Comparison of ENCODE assay signal across 8 mouse cellular contexts in genomic region chr12:83922724-83923485, GRCm38 (mm10). TPM values are rescaled to one million over a fixed set of nuclear protein-coding genes. Genes with fewer than 3 reads are reported as not detected.
DNase-seq lines count a peak whose midpoint lies in the region; ATAC-seq and TF ChIP-seq lines count a peak whose summit lies in the region.

No protein-coding gene starts in this region.

- no peak for TF ChIP-seq POLR2A in liver, adult 2 months (IDR thresholded peaks at IDR 0.05; ENCODE audit: extremely low read depth, insufficient read depth, low read length)

- DNase-seq in liver, adult 2 months (ENCODE audit: extremely low read depth, low read depth, low spot score) = peak; percentile 96
- no peak for DNase-seq in liver
- no peak for DNase-seq in forebrain, embryonic 14.5 days (ENCODE audit: low spot score)
- no peak for DNase-seq in adrenal gland, adult 2 months

- peak overlapping the region; percentile 80 for H3K9ac ChIP-seq in liver, adult 2 months (ENCODE audit: low read depth, low read length)
- peak overlapping the region; percentile 50 for H3K9ac ChIP-seq in forebrain, embryonic 14.5 days (ENCODE audit: low read length)
- H3K9ac ChIP-seq in limb, embryonic 12.5 days (replicated peaks) = peak overlapping the region; percentile 61
- H3K9ac ChIP-seq in stomach, embryonic 14.5 days (replicated peaks; ENCODE audit: low read depth, low read length) = peak overlapping the region; percentile 47

- peaks cover 26% of the 10 kb centered on the region for H3K4me1 ChIP-seq in liver, adult 2 months (ENCODE audit: control insufficient read depth, insufficient read depth, low read length)
- H3K4me1 ChIP-seq in forebrain, embryonic 14.5 days (ENCODE audit: control insufficient read depth, insufficient read depth, low read length) = peaks cover 5% of the 10 kb centered on the region
- peaks cover 24% of the 10 kb centered on the region for H3K4me1 ChIP-seq in limb, embryonic 12.5 days (replicated peaks)
- 0 out of 2 replicates have a peak, but pooled peaks cover 7% of the 10 kb centered on the region for H3K4me1 ChIP-seq in stomach, embryonic 14.5 days (ENCODE audit: control insufficient read depth, insufficient read depth, low read length)

- no peaks in the 10 kb centered on the region for H3K9me3 ChIP-seq in forebrain, embryonic 14.5 days (replicated peaks; ENCODE audit: control insufficient read depth, low read length)
- H3K9me3 ChIP-seq in limb, embryonic 12.5 days = no peaks in the 10 kb centered on the region
- H3K9me3 ChIP-seq in stomach, embryonic 14.5 days (ENCODE audit: control insufficient read depth, low read depth, low read length) = no peaks in the 10 kb centered on the region

- WGBS in liver, adult 2 months = 11% methylated on average over 8 of the region's 8 CpGs
- 32% methylated on average over 8 of the region's 8 CpGs for WGBS in forebrain, embryonic 14.5 days
- WGBS in limb, embryonic 12.5 days = 34% methylated on average over 8 of the region's 8 CpGs
- WGBS in stomach, embryonic 14.5 days = 21% methylated on average over 8 of the region's 8 CpGs

- H3K36me3 ChIP-seq in liver, adult 2 months (ENCODE audit: control insufficient read depth, insufficient read depth, low read length) = no peaks in the 10 kb centered on the region
- no peaks in the 10 kb centered on the region for H3K36me3 ChIP-seq in forebrain, embryonic 14.5 days (ENCODE audit: control insufficient read depth, insufficient read depth, low read length)
- no peaks in the 10 kb centered on the region for H3K36me3 ChIP-seq in limb, embryonic 12.5 days
- H3K36me3 ChIP-seq in stomach, embryonic 14.5 days (ENCODE audit: control insufficient read depth, insufficient read depth, low read length) = no peaks in the 10 kb centered on the region

- TF ChIP-seq CTCF in liver, adult 2 months (IDR thresholded peaks at IDR 0.05; ENCODE audit: low read depth, low read length) = no peak

- H3K4me3 ChIP-seq in liver, adult 2 months (ENCODE audit: insufficient read depth, low read depth, low read length) = peak overlapping the region; percentile 68; the same call in 1 of the 2 replicates
- peak overlapping the region; percentile 83 for H3K4me3 ChIP-seq in forebrain, embryonic 14.5 days (ENCODE audit: low read depth, low read length)
- H3K4me3 ChIP-seq in limb, embryonic 12.5 days (replicated peaks) = peak overlapping the region; percentile 93
- H3K4me3 ChIP-seq in stomach, embryonic 14.5 days (ENCODE audit: low read depth, low read length) = peak overlapping the region; percentile 98

- no peaks in the 10 kb centered on the region for H3K27me3 ChIP-seq in liver, adult 2 months (ENCODE audit: control insufficient read depth, insufficient read depth, low read length)
- H3K27me3 ChIP-seq in forebrain, embryonic 14.5 days (replicated peaks; ENCODE audit: control insufficient read depth, insufficient read depth, low read length) = no peaks in the 10 kb centered on the region
- no peaks in the 10 kb centered on the region for H3K27me3 ChIP-seq in limb, embryonic 12.5 days
- no peaks in the 10 kb centered on the region for H3K27me3 ChIP-seq in stomach, embryonic 14.5 days (ENCODE audit: control insufficient read depth, insufficient read depth, low read length)

- H3K27ac ChIP-seq in liver, adult 2 months (replicated peaks; ENCODE audit: insufficient read depth, low read depth, low read length) = peak overlapping the region; percentile 74
- H3K27ac ChIP-seq in forebrain, embryonic 14.5 days (ENCODE audit: low read depth, low read length) = no peak overlapping the region
- H3K27ac ChIP-seq in limb, embryonic 12.5 days = peak overlapping the region; percentile 86
- H3K27ac ChIP-seq in stomach, embryonic 14.5 days (ENCODE audit: low read length) = peak overlapping the region; percentile 57

- no peak for ATAC-seq in forebrain, embryonic 14.5 days
- no peak for ATAC-seq in limb, embryonic 12.5 days (ENCODE audit: insufficient number of reproducible peaks, insufficient read depth, low FRiP score, low TSS enrichment, low read depth)
- ATAC-seq in stomach, embryonic 14.5 days (ENCODE audit: insufficient number of reproducible peaks, insufficient read depth, low FRiP score, low read depth) = no peak
- ATAC-seq in frontal cortex, adult (ENCODE audit: low TSS enrichment) = no peak
- ATAC-seq in granulocyte monocyte progenitor cell, adult 5-6 weeks (replicated peaks; ENCODE audit: poor library complexity, severe bottlenecking) = no peak

- peak overlapping the region; percentile 60 for H3K4me2 ChIP-seq in forebrain, embryonic 14.5 days (ENCODE audit: low read length)
- H3K4me2 ChIP-seq in limb, embryonic 12.5 days = peak overlapping the region; percentile 63
- peak overlapping the region; percentile 53 for H3K4me2 ChIP-seq in stomach, embryonic 14.5 days (replicated peaks; ENCODE audit: low read depth, low read length)

- H3K79me2 ChIP-seq in liver, adult 2 months (ENCODE audit: control insufficient read depth, insufficient read depth, low read length) = peaks cover 14% of the 10 kb centered on the region; the same call in 1 of the 2 replicates

RNA-seq across cellular contexts. Expression of gene Numb, which starts 1.2 kb away (rescaled TPM):
- 20.2 and 21.3 TPM in 2 replicates for total RNA-seq in liver, adult 2 months (2014; rRNA removed)
- polyA plus RNA-seq in liver, adult 2 months (2012; rRNA removed) = 38.5 and 46.7 TPM in 2 replicates
- polyA plus RNA-seq in forebrain, embryonic 14.5 days (2014; fragmentation: Nextera tagmentation; extraction: Ambion mirVana) = 12.9 and 16.2 TPM in 2 replicates
- 42.0 and 42.1 TPM in 2 replicates for polyA plus RNA-seq in limb, embryonic 12.5 days (2016; fragmentation: Nextera tagmentation; extraction: Ambion mirVana)
- polyA plus RNA-seq in stomach, embryonic 14.5 days (2014; fragmentation: Nextera tagmentation; extraction: Ambion mirVana) = 34.8 and 36.5 TPM in 2 replicates
- 10 to 100 TPM; 49.9 to 53.8 TPM for total RNA-seq in adrenal gland, adult 2 months (2021)
- 68.9 and 69.9 TPM in 2 replicates for polyA plus RNA-seq in adrenal gland, adult 2 months (2012; rRNA removed)
- 9.3 and 14.2 TPM in 2 replicates for total RNA-seq in granulocyte monocyte progenitor cell, adult 5-6 weeks (2014; fragmentation: Nextera tagmentation)
- 20.4 and 20.8 TPM in 2 replicates for total RNA-seq in granulocyte monocyte progenitor cell, adult 5-6 weeks (2017)

RNA-seq across cellular contexts. Expression of gene Riox1, which starts 27.5 kb away (rescaled TPM):
- 3.7 and 4.0 TPM in 2 replicates for total RNA-seq in liver, adult 2 months (2014; rRNA removed)
- polyA plus RNA-seq in liver, adult 2 months (2012; rRNA removed) = 5.5 and 7.7 TPM in 2 replicates
- polyA plus RNA-seq in forebrain, embryonic 14.5 days (2014; fragmentation: Nextera tagmentation; extraction: Ambion mirVana) = 8.7 and 9.9 TPM in 2 replicates
- 21.7 and 21.9 TPM in 2 replicates for polyA plus RNA-seq in limb, embryonic 12.5 days (2016; fragmentation: Nextera tagmentation; extraction: Ambion mirVana)
- 10.1 and 11.7 TPM in 2 replicates for polyA plus RNA-seq in stomach, embryonic 14.5 days (2014; fragmentation: Nextera tagmentation; extraction: Ambion mirVana)
- 10 to 100 TPM; 11.9 to 12.4 TPM for total RNA-seq in adrenal gland, adult 2 months (2021)
- 27.4 and 34.8 TPM in 2 replicates for polyA plus RNA-seq in adrenal gland, adult 2 months (2012; rRNA removed)
- total RNA-seq in granulocyte monocyte progenitor cell, adult 5-6 weeks (2014; fragmentation: Nextera tagmentation) = 13.0 and 18.5 TPM in 2 replicates
- 15.8 and 21.5 TPM in 2 replicates for total RNA-seq in granulocyte monocyte progenitor cell, adult 5-6 weeks (2017)
